Mouse (Mus musculus): ENCODE results near the gene Cadps2.

DNA sequence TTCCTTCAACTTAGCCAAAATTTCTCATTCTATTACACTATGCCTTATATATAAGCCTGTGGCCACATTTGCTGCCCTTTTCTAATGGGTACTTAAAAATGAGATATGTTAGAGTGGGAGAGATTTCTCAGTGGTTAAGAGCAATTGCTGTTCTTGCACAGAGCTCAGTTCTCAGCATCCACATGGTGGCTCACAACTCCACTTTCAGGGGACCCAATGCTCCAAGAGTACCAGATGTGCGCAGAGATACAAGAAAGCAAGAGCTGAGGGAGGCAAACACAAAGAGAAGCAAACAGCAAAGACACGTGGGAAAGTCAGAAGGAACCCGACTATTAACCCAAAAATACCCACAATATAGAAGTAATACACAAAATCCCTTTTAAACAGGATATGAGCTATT is 77.0 kb downstream of the Cadps2 start:
- TF ChIP-seq CTCF (IDR thresholded peaks at IDR 0.05; ENCODE audit: low read depth, low read length) (peak; percentile 27), EP300 (IDR thresholded peaks at IDR 0.05; ENCODE audit: insufficient read depth, low read depth, low read length) (no peak)
